In the genomic region with DNA sequence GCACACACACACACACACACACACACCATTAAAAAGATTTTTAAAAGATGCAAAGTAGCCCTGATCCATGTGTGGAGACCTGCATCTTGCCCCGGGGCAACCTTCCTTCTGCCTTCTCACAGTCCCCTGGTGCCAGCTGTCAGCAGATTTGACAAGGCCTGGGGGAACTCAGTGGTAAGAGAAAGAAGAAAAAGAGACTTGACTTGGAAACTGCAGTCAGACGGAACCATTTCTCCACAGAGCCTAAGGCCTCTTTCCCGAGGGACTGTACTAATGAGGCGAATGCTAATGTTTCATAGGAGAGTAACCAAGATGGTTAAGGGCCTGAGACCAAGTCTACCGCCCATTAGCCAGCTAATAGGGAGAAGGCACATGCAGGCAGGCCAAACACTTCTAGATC, we compare ENCODE assay signal across 22 mouse cellular contexts.
"Had no signal": no experiment of that assay in that cellular context is flagged by ENCODE, and none has a peak within 500 bp of the region (broad histone marks: within the 10 kb centered on the region; RNA-seq: fewer than 3 reads in every experiment).

No protein-coding gene starts in this region.

- H3K27ac ChIP-seq: limb, embryonic 12.5 days; limb, embryonic 15.5 days; liver, embryonic 14.5 days; macrophage; neural tube, embryonic 12.5 days; neural tube, embryonic 15.5 days; stomach, embryonic 15.5 days had no signal

- H3K9ac ChIP-seq: limb, embryonic 12.5 days; limb, embryonic 15.5 days; liver, embryonic 14.5 days; liver, postnatal 0 days; lung, embryonic 14.5 days; neural tube, embryonic 12.5 days; neural tube, embryonic 15.5 days; stomach, embryonic 15.5 days had no signal

- H3K9me3 ChIP-seq: limb, embryonic 15.5 days; neural tube, embryonic 12.5 days; neural tube, embryonic 15.5 days; stomach, embryonic 15.5 days had no signal

- H3K36me3 ChIP-seq: limb, embryonic 12.5 days; limb, embryonic 15.5 days; neural tube, embryonic 12.5 days; neural tube, embryonic 15.5 days; stomach, embryonic 15.5 days had no signal

- ATAC-seq: intestine, embryonic 16.5 days; liver, postnatal 0 days; lung, postnatal 0 days had no signal

- DNase-seq: kidney, adult 18-20 months; kidney, adult 9 months; kidney, postnatal 14 days; kidney, postnatal 4 days; left cerebral cortex, postnatal 4 days; liver, postnatal 0 days; lung, embryonic 14.5 days; right cerebral cortex, adult 18-20 months; right cerebral cortex, postnatal 14 days; right cerebral cortex, postnatal 4 days; spleen, adult 18-20 months; thymus, postnatal 25 days had no signal

- H3K4me3 ChIP-seq: limb, embryonic 12.5 days; limb, embryonic 15.5 days; neural tube, embryonic 12.5 days; neural tube, embryonic 15.5 days; stomach, embryonic 15.5 days had no signal

- H3K4me2 ChIP-seq: limb, embryonic 12.5 days; limb, embryonic 15.5 days; liver, embryonic 11.5 days; lung, embryonic 14.5 days; neural tube, embryonic 12.5 days; neural tube, embryonic 15.5 days; stomach, embryonic 15.5 days had no signal

- H3K27me3 ChIP-seq: limb, embryonic 12.5 days; limb, embryonic 15.5 days; neural tube, embryonic 12.5 days; neural tube, embryonic 15.5 days; stomach, embryonic 15.5 days had no signal
